Mouse (Mus musculus): Measurements from ENCODE around the gene Nup85. TPM values are rescaled to one million over a fixed set of nuclear protein-coding genes. Genes with fewer than 3 reads are reported as not detected.

Gene Nup85
- polyA plus RNA-seq, 1 experiment from 2014 or later: 187 TPM

DNA sequence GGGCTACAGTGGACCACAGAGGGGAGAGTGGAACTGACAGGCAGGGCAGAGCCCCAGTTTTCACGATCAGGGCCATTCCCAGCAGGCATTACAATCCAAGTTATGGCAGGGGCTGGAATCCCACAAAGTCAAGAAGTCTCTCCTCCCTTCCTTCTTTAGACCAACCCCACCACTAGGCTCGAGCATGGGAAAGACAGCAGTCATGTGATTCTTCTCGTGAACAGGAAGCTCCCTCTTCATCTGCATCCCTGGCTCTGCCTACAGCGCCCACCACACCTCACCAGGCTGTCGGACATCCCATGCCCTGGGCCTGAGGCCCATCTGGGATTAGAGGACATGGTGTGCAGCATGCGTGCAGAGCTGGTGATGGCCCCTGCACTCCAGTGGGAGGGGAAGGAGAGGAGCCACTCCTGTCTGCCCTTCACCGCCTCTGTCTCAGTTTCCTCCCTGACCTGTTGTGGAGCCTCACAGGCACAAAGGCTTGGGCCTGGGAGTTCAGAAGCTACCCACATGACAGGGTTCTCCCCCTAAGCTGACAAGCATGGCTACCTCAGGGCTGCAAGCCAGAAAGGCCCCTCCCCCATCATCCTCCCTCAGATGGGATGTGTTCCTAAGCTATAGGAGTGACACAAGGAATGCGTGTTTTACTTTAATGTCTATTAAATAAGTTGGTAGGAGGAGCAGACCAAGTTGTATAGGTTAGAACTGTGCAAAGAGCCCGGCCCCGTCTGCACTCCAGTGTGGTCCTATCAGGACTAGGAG is 50.3 kb downstream of the Nup85 start:
- Histone ChIP-seq H3K9me3 (ENCODE audit: control insufficient read depth, low read length) (no peaks in the 10 kb centered on the region), H3K36me3 (ENCODE audit: control insufficient read depth, insufficient read depth, low read length) (no peaks in the 10 kb centered on the region; the same call in 1 of the 2 replicates), H3K4me3 (ENCODE audit: low read depth, low read length) (no peak overlapping the region), H3K4me2 (ENCODE audit: low read depth) (no peak overlapping the region), H3K27me3 (ENCODE audit: control insufficient read depth, insufficient read depth, low read length) (no peaks in the 10 kb centered on the region), H3K9ac (ENCODE audit: low read length) (no peak overlapping the region), H3K27ac (ENCODE audit: low read depth, low read length) (no peak overlapping the region), H3K4me1 (ENCODE audit: control insufficient read depth, insufficient read depth, low read length) (no peaks in the 10 kb centered on the region; the same call in 1 of the 2 replicates)
- WGBS: 85% methylated on average over 10 of the region's 10 CpGs
- ATAC-seq (ENCODE audit: insufficient read depth, low FRiP score, low TSS enrichment) (no peak), DNase-seq (ENCODE audit: low spot score) (no peak)

DNA sequence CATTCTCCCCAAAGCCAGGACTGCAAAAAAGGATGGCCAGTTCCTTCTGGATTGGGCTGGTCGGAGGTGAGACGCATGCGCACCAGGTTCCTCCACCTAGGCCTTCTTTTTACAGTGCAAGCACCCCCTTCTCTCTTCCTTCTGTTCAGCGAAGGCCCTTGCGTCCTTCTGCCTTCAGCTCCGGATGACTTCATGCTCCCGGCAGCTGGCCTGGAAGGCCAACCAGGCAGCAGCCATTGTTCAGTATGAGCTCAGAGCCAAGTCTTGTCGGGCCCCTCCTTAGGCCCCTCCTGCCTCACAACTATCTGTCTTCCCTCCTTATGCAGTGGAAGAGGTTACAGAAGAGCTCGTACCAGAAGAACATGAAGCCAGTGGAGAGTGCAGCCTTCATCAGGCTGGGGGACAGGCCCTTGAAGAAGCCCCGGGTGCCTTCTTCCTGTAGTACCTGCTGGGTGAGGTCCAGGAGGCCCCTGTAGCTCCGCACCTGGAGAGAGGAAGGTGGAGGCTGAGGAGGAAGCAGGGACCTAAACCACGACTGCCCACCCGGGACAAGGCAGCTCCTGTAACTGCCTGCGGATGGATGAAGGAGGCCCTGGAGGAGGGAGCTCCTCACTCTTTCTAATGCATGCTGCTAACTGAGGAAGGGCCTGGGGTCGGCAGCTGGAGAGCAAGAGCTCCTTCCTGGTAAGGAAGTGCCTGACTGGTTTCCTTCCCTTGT is 51.0 kb downstream of the Nup85 start:
- H3K27ac ChIP-seq (ENCODE audit: low read depth, low read length): no peak overlapping the region
- ATAC-seq (ENCODE audit: insufficient read depth, low FRiP score, low TSS enrichment): no peak
- no peak for DNase-seq (ENCODE audit: low spot score)

DNA sequence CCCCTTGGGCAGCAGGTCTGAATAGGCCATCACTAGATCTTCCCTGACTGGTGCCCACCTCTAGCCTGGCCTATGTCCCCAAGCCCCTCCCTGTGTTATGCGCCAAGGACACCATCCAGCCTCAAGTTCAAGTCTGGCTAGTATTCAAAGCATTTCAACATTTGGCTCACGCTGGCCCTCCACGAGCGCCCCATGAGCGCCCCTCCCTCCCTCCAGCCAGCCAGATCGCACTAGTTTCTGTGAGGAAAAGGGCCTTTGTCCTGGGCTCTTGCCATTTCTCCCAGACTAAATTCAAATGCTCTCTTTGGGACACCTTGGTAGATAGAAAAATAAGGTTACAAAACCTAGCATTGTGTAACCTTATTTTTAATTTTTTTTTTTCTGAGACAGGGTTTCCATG is 51.6 kb downstream of the Nup85 start:
- no peak overlapping the region for H3K4me3 ChIP-seq (ENCODE audit: low read depth, low read length)
- H3K4me1 ChIP-seq (ENCODE audit: control insufficient read depth, insufficient read depth, low read length): no peaks in the 10 kb centered on the region; the same call in 1 of the 2 replicates
- H3K27me3 ChIP-seq (ENCODE audit: control insufficient read depth, insufficient read depth, low read length): no peaks in the 10 kb centered on the region
- H3K36me3 ChIP-seq (ENCODE audit: control insufficient read depth, insufficient read depth, low read length): no peaks in the 10 kb centered on the region; the same call in 1 of the 2 replicates
- ATAC-seq (ENCODE audit: insufficient read depth, low FRiP score, low TSS enrichment) (no peak), DNase-seq (ENCODE audit: low spot score) (no peak)
- H3K27ac ChIP-seq (ENCODE audit: low read depth, low read length): no peak overlapping the region
- H3K9me3 ChIP-seq (ENCODE audit: control insufficient read depth, low read length): no peaks in the 10 kb centered on the region
- 89% methylated on average over 6 of the region's 6 CpGs for WGBS
- no peak overlapping the region for H3K4me2 ChIP-seq (ENCODE audit: low read depth)
- no peak overlapping the region for H3K9ac ChIP-seq (ENCODE audit: low read length)

More for the DNA sequence above, 51.0 kb downstream of the Nup85 start:
- Histone ChIP-seq H3K36me3 (ENCODE audit: control insufficient read depth, insufficient read depth, low read length) (no peaks in the 10 kb centered on the region; the same call in 1 of the 2 replicates), H3K9ac (ENCODE audit: low read length) (no peak overlapping the region), H3K4me2 (ENCODE audit: low read depth) (no peak overlapping the region), H3K9me3 (ENCODE audit: control insufficient read depth, low read length) (no peaks in the 10 kb centered on the region), H3K27me3 (ENCODE audit: control insufficient read depth, insufficient read depth, low read length) (no peaks in the 10 kb centered on the region), H3K4me3 (ENCODE audit: low read depth, low read length) (no peak overlapping the region), H3K4me1 (ENCODE audit: control insufficient read depth, insufficient read depth, low read length) (no peaks in the 10 kb centered on the region; the same call in 1 of the 2 replicates)
- WGBS: 87% methylated on average over 15 of the region's 15 CpGs

DNA sequence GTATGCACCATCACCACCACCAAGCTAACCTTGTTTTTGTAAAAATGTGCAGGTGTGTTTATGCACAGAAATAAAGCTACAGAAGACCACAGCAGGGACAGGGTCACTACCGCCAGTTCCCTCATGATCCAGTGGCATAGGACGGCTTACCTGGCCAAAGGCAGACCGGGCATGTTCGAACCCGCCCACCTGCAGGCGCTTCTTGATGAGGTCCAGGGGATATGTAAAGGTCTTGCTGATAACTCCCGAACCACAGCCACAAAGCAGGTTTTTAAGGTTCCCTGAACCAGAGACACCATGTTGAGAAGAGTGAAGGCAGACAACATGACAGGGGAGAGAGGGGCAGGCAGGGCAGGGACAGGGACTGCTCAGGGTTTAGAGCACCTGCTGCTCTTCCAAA is 52.1 kb downstream of the Nup85 start:
- Histone ChIP-seq H3K4me3 (ENCODE audit: low read depth, low read length) (no peak overlapping the region), H3K36me3 (ENCODE audit: control insufficient read depth, insufficient read depth, low read length) (no peaks in the 10 kb centered on the region; the same call in 1 of the 2 replicates), H3K27me3 (ENCODE audit: control insufficient read depth, insufficient read depth, low read length) (no peaks in the 10 kb centered on the region), H3K4me2 (ENCODE audit: low read depth) (no peak overlapping the region), H3K9me3 (ENCODE audit: control insufficient read depth, low read length) (no peaks in the 10 kb centered on the region), H3K9ac (ENCODE audit: low read length) (no peak overlapping the region), H3K4me1 (ENCODE audit: control insufficient read depth, insufficient read depth, low read length) (no peaks in the 10 kb centered on the region; the same call in 1 of the 2 replicates), H3K27ac (ENCODE audit: low read depth, low read length) (no peak overlapping the region)
- ATAC-seq (ENCODE audit: insufficient read depth, low FRiP score, low TSS enrichment): no peak
- DNase-seq (ENCODE audit: low spot score): no peak
- WGBS: 90% methylated on average over 7 of the region's 7 CpGs

DNA sequence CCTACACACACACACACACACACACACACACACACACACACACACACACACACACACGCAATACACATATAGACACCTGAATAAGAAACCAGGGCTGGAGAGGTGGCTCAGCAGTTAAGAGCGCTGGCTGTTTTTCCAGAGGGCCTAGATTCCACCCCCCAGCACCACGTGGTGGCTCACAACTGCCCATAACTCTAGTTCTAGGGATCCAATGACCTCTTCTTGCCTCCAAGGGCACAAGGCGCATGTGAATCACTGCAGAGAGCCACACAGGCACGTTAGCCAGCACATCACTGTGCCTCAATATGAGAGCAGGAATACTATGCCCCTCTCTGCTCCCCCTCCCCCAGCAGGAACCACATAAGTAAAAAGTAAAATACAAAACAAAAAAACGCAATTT is 52.7 kb downstream of the Nup85 start:
- Histone ChIP-seq H3K4me1 (ENCODE audit: control insufficient read depth, insufficient read depth, low read length) (no peaks in the 10 kb centered on the region; the same call in 1 of the 2 replicates), H3K4me3 (ENCODE audit: low read depth, low read length) (no peak overlapping the region), H3K9ac (ENCODE audit: low read length) (no peak overlapping the region), H3K27me3 (ENCODE audit: control insufficient read depth, insufficient read depth, low read length) (no peaks in the 10 kb centered on the region), H3K27ac (ENCODE audit: low read depth, low read length) (no peak overlapping the region), H3K4me2 (ENCODE audit: low read depth) (no peak overlapping the region), H3K36me3 (ENCODE audit: control insufficient read depth, insufficient read depth, low read length) (no peaks in the 10 kb centered on the region; the same call in 1 of the 2 replicates), H3K9me3 (ENCODE audit: control insufficient read depth, low read length) (no peaks in the 10 kb centered on the region)
- 79% methylated on average over 6 of the region's 6 CpGs for WGBS
- DNase-seq (ENCODE audit: low spot score) (no peak), ATAC-seq (ENCODE audit: insufficient read depth, low FRiP score, low TSS enrichment) (no peak)

DNA sequence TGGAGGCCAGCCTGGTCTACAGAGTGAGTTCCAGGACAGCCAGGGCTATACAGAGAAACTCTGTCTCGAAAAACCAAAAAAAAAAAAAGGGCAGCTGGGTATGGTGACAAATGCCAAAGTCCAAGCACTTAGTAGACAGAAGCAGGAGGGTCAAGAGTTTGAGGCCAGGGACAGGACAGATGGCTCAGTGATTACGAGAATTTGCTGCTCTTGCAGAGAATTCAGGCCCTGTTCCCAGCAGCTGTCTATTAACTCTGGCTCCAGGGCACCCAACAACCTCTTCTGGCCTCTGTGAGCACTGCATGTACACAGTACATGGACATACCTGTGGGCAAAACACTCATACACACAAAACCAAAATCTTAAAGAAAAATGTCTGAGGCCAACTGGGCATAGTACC is 53.8 kb downstream of the Nup85 start:
- Histone ChIP-seq H3K9me3 (ENCODE audit: control insufficient read depth, low read length) (no peaks in the 10 kb centered on the region), H3K9ac (ENCODE audit: low read length) (no peak overlapping the region), H3K4me2 (ENCODE audit: low read depth) (no peak overlapping the region), H3K4me1 (ENCODE audit: control insufficient read depth, insufficient read depth, low read length) (no peaks in the 10 kb centered on the region), H3K27me3 (ENCODE audit: control insufficient read depth, insufficient read depth, low read length) (no peaks in the 10 kb centered on the region), H3K4me3 (ENCODE audit: low read depth, low read length) (no peak overlapping the region), H3K36me3 (ENCODE audit: control insufficient read depth, insufficient read depth, low read length) (peaks cover 2% of the 10 kb centered on the region; the same call in 1 of the 2 replicates), H3K27ac (ENCODE audit: low read depth, low read length) (no peak overlapping the region)
- ATAC-seq (ENCODE audit: insufficient read depth, low FRiP score, low TSS enrichment) (no peak), DNase-seq (ENCODE audit: low spot score) (no peak)
- WGBS: 91% methylated on average over 2 of the region's 2 CpGs

DNA sequence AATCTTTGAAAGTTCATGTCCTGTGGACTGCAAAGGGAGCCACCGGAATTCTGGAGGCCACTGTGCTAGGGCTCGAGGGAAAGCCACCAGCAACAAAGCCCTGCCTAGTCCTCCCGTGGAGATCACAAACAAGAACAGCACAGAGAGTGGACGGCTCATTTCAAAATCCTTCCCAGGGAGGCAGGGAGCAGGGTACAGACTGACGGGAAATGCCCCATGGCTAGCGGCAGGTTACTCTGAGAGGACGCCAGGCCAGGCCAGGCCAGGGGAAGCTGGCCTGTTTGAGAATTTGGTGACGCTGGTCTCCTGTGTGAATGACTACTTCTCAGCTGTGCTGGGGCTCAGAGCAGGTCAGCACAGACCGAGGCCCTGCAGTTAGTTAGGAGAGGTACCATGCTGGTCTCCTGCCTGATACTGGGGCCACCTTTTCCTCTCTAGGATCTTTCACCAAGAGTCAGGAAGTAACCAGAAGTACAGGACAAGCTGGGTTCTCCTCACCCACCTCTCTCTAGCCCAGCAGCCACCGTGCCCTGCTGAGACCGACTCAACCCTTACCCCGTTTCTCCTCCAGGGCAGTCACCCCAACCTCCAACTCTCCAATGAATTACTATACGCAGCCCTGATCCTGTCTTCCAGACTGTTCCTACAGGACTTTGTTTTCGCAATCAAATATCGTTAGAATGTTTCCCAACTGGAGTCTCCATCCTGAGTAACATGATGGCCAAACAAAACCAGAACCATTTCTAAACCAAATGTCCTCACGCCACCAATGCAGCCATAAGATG is 54.7 kb downstream of the Nup85 start:
- 89% methylated on average over 16 of the region's 16 CpGs for WGBS
- H3K4me1 ChIP-seq (ENCODE audit: control insufficient read depth, insufficient read depth, low read length): no peaks in the 10 kb centered on the region
- no peak overlapping the region for H3K9ac ChIP-seq (ENCODE audit: low read length)
- no peaks in the 10 kb centered on the region for H3K27me3 ChIP-seq (ENCODE audit: control insufficient read depth, insufficient read depth, low read length)
- H3K4me3 ChIP-seq (ENCODE audit: low read depth, low read length): no peak overlapping the region
- DNase-seq (ENCODE audit: low spot score): no peak
- no peak overlapping the region for H3K4me2 ChIP-seq (ENCODE audit: low read depth)
- no peaks in the 10 kb centered on the region for H3K9me3 ChIP-seq (ENCODE audit: control insufficient read depth, low read length)
- no peak overlapping the region for H3K27ac ChIP-seq (ENCODE audit: low read depth, low read length)
- peaks cover 3% of the 10 kb centered on the region; the same call in 1 of the 2 replicates for H3K36me3 ChIP-seq (ENCODE audit: control insufficient read depth, insufficient read depth, low read length)
- no peak for ATAC-seq (ENCODE audit: insufficient read depth, low FRiP score, low TSS enrichment)

DNA sequence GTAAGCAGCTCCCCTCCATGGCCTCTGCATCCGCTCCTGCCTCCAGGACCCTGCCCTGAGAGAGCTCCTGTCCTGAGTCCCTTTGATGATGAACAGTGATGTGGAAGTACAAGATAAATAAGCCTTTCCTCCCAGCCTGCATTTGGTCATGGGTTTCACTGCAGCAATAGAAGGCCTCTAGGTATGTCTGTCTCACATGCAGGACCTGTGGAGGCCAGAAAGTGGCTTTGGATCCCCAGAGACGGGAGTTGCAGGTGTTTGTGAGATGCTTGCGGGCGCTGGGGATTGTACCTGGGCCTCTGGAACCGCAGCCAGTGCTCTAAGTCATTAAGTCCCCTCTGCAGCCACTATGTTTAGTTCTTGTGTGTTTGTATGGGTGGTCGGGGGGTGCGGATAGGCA is 55.7 kb downstream of the Nup85 start:
- H3K9me3 ChIP-seq (ENCODE audit: control insufficient read depth, low read length): no peaks in the 10 kb centered on the region
- no peak overlapping the region for H3K4me2 ChIP-seq (ENCODE audit: low read depth)
- no peak for DNase-seq (ENCODE audit: low spot score)
- ATAC-seq (ENCODE audit: insufficient read depth, low FRiP score, low TSS enrichment): no peak
- H3K27ac ChIP-seq (ENCODE audit: low read depth, low read length): no peak overlapping the region
- H3K36me3 ChIP-seq (ENCODE audit: control insufficient read depth, insufficient read depth, low read length): peaks cover 3% of the 10 kb centered on the region; the same call in 1 of the 2 replicates
- 87% methylated on average over 7 of the region's 7 CpGs for WGBS
- H3K9ac ChIP-seq (ENCODE audit: low read length): no peak overlapping the region
- no peaks in the 10 kb centered on the region for H3K4me1 ChIP-seq (ENCODE audit: control insufficient read depth, insufficient read depth, low read length)
- H3K27me3 ChIP-seq (ENCODE audit: control insufficient read depth, insufficient read depth, low read length): no peaks in the 10 kb centered on the region
- H3K4me3 ChIP-seq (ENCODE audit: low read depth, low read length): no peak overlapping the region
